Mouse (Mus musculus) heart, embryonic 15.5 days (tissue): Measurements from ENCODE around the gene 9230112D13Rik. TPM values are rescaled to one million over a fixed set of nuclear protein-coding genes. Genes with fewer than 3 reads are reported as not detected.

ENCODE experiments used
- polyA plus RNA-seq: library from polyadenylated mRNA; unstranded; fragments of >200 nt; fragmentation: Nextera tagmentation; extraction: Ambion mirVana; gene quantifications from 2 replicates; pipeline ENCODE4 v1.2.1, GENCODE M21; 2015

Gene 9230112D13Rik
- polyA plus RNA-seq, 1 experiment from 2014 or later: not detected

Other genes starting within 250 kb of the 9230112D13Rik start
- gene Shld2, start 212.3 kb downstream of the 9230112D13Rik start, polyA plus RNA-seq: 8.0 and 8.6 TPM in 2 replicates
- 55.9 and 60.3 TPM in 2 replicates for gene Glud1, start 212.1 kb downstream of the 9230112D13Rik start, polyA plus RNA-seq
- not detected in 2 replicates for gene Fam25c, start 167.4 kb downstream of the 9230112D13Rik start, polyA plus RNA-seq
- 1.7 and 9.5 TPM in 2 replicates for gene Sncg, start 148.0 kb downstream of the 9230112D13Rik start, polyA plus RNA-seq
- 26.0 and 29.7 TPM in 2 replicates for gene Mmrn2, start 147.3 kb downstream of the 9230112D13Rik start, polyA plus RNA-seq
- 35.5 and 36.2 TPM in 2 replicates for gene Bmpr1a, start 19.5 kb downstream of the 9230112D13Rik start, polyA plus RNA-seq
- 300 and 308 TPM in 2 replicates for gene Ldb3, start 65.9 kb upstream of the 9230112D13Rik start, polyA plus RNA-seq
- 5.0 and 5.6 TPM in 2 replicates for gene Opn4, start 77.3 kb upstream of the 9230112D13Rik start, polyA plus RNA-seq
- 13.9 and 16.2 TPM in 2 replicates for gene Wapl, start 151.1 kb upstream of the 9230112D13Rik start, polyA plus RNA-seq